Mouse (Mus musculus) brain, embryonic 14.5 days (tissue): ENCODE data around the gene Pdpn. TPM values are rescaled to one million over a fixed set of nuclear protein-coding genes. Genes with fewer than 3 reads are reported as not detected.
A peak's percentile ranks its signal among the peaks of the same experiment; 100 is the strongest.

Experiments used
- DNase-seq: peaks from one replicate; pipeline ENCODE4 v3.0.0-alpha.2; 2011; ENCODE audit warnings: low read depth
- CTCF ChIP-seq: fragments of 200-500 bp; IDR thresholded peaks from 2 replicates; pipeline ENCODE4 v1.5.1; 2012; ENCODE audit warnings: inconsistent platforms, mild to moderate bottlenecking, moderate library complexity, borderline replicate concordance; ENCODE audit not compliant: insufficient read depth, insufficient read length; ENCODE audit errors: extremely low read depth
- POLR2A ChIP-seq: fragments of 200-500 bp; IDR thresholded peaks from 2 replicates; pipeline ENCODE4 v1.6.1; 2012; ENCODE audit warnings: mild to moderate bottlenecking, inconsistent platforms, borderline replicate concordance; ENCODE audit not compliant: poor library complexity, insufficient read depth, insufficient read length, severe bottlenecking; ENCODE audit errors: extremely low read depth
- polyA plus RNA-seq: library from polyadenylated mRNA; depleted of rRNA; stranded (reverse); fragments of >200 nt; gene quantifications from 2 replicates; pipeline ENCODE4 v1.2.3, GENCODE M21; 2012

The Pdpn gene
- polyA plus RNA-seq, 1 experiment: 33.6 TPM

DNA sequence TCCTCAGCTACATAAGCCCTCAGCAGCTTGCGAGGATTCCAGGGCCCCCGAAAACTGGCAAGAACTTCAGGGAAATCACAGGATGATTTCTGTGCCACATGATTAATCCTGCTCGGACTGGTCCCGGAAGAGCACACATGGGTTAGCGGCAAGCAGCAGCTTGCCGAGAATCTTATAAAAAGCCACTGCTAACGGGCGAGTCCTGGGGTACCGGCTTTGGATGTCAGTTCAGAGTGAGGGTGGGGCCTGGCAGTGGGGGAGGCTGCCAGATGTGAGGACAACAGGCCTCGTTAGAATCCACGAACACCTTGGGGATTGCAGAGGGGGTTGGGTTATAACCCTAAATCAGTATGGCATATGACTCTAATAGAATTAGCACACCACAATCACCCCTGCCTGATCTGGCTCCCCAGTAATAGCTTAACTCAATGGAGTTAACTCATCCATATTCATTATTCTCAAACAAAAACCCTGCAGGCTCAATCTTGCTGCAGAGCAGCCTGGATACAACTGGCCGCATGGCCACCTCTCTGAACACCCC, 2.3 kb downstream of the Pdpn start:
- no peak for TF ChIP-seq POLR2A
- TF ChIP-seq CTCF: no peak
- peak; percentile 85 for DNase-seq

GRCm38 (mm10) chr4:143296153-143296552, 3.2 kb downstream of the Pdpn start:
- DNase-seq: no peak

GRCm38 (mm10) chr4:143294324-143294723, 5.0 kb downstream of the Pdpn start:
- no peak for TF ChIP-seq POLR2A
- TF ChIP-seq CTCF: no peak
- no peak for DNase-seq

More at GRCm38 (mm10) chr4:143296153-143296552, 3.2 kb downstream of the Pdpn start:
- TF ChIP-seq POLR2A (no peak), CTCF (no peak)

DNA sequence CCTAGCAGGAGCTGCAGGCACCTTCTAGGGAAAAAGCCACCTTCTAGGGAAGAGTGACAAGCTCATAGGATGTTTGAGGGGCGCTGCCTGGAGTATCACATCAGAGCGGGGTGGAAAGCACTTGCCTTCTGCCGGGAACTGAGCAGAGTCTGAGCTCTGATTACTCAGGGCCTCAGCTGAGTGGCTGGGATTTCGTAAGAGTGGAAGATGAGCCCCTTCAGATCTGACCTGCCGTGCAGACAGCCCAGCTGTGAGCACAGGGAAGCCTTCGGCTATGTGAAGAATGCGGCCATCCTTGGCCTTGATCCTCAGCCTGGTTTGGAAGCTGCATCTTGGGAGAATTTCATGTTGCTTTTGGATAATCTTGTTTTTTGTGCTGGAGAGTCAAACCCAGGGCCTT, 10.5 kb downstream of the Pdpn start:
- no peak for DNase-seq
- TF ChIP-seq CTCF (no peak), POLR2A (no peak)

DNA sequence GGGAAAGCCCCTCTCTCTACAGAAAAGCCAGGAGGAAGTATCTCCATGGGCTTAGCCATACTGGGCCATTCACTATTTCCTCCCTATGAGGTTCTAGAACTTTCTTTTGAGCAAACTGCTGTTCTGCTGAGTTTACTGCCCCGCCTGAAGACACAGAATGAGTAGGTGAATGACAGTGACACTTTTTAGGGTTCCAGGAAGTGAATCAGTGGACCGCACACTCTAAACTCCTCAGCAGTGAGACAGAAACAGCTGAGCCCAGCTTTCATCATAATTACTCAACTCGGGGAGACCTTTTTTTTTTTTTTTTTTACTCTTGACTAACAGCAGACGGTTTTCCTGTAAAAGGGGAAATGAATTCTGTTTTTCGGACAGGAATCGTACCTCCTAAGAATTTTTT, 10.9 kb downstream of the Pdpn start:
- TF ChIP-seq CTCF (no peak), POLR2A (no peak)
- DNase-seq: no peak

DNA sequence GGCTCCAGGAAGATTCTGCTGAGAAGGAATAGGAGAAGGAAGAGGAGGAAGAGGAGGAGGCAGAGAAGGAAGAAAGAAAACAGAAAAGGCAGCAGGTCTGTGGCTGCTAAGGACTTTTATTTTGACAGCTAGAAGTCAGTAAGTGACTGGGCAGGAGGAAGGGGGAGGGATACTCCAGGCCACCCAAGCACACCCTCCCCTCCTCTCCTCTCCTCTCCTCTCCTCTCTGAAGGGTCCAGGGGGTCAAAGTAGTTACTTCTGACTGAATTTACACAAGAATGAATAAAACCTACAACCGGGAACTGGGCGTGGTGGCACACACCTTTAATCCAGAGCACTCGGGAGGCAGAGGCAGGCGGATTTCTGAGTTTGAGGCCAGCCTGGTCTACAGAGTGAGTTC, 12.3 kb downstream of the Pdpn start:
- TF ChIP-seq POLR2A (no peak), CTCF (no peak)
- DNase-seq: no peak

DNA sequence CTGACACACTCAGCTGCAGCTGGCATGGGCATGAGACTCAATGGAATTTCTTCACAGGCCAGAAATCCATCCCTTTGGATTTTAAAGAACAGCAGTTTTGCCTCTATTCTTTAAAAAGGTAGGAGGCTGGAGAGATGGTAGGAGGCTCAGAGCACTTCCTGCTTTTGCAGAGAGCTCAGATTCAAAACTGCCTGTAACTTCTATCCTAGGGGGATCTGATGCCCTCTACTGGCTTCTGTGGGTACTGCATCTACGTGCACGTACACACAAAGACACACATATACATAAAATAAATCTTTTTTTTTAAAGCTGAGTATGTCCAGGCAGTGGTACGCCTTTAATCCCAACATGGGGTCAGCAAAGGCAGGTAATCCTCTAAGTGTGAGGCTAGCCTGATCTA, 19.2 kb downstream of the Pdpn start:
- peak; percentile 70 for DNase-seq
- peak; percentile 57; the same call in 1 of the 2 replicates for TF ChIP-seq CTCF
- TF ChIP-seq POLR2A: no peak

DNA sequence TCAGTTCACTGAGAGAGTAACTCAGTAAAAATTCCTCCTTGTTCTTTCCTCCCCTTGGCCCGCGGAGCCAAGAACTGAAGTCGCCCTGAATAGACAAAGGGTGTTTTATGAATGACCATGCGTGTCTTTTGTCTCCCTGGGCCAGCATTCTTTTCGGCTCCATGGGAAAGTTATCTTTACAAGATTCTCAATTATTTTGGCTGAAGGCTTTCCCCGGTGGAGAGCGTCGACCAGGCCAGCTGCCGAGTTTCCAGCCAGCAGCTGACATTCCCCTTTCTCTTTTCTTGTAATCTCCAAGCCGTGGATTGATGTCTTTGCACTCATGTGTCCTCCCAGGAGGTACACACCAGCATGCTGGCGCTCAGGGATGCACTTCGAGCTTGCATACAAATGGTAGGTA, 19.7 kb downstream of the Pdpn start:
- no peak for TF ChIP-seq CTCF
- no peak for TF ChIP-seq POLR2A
- DNase-seq: peak; percentile 92

DNA sequence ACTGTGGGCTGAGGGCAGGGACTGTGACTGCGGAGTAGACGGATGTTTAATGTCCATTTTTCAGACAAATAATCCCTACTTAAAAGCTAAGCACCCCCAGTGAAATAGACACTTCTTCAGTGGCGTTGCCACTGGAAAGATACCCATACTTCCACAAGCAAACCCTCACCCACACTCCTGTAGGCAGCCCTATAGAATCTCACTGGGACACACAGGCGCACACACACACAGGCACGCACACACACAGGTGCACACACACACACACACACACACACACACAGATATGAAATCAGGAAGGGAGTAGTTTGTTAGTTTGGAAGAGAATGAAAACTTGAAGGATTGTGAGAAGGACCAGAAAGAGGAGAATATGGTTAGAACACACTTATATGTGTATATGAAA, 20.3 kb downstream of the Pdpn start:
- DNase-seq: no peak
- TF ChIP-seq POLR2A: no peak
- no peak for TF ChIP-seq CTCF

DNA sequence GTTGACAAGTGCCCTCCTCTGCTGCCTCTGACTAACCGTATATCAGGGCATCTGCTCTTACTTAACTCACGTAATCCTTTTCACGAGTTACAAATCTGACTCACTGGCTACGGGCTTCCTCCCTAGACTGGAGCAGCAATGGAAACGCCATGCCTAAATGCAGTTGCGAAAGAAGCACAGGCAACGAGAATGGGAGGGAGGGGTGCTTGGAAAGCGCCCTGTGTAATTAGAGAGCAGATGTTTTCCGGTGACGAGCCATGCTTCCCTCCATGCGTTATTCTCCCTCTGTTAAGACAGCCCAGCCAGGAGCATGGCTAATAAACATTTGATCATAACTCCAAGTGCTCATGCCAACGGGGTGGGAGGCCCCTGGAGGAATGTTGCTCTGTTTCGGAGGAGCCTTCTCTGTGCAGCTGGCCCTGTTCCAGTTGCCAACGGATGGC, 20.9 kb downstream of the Pdpn start:
- no peak for TF ChIP-seq POLR2A
- no peak for TF ChIP-seq CTCF
- peak; percentile 89 for DNase-seq

DNA sequence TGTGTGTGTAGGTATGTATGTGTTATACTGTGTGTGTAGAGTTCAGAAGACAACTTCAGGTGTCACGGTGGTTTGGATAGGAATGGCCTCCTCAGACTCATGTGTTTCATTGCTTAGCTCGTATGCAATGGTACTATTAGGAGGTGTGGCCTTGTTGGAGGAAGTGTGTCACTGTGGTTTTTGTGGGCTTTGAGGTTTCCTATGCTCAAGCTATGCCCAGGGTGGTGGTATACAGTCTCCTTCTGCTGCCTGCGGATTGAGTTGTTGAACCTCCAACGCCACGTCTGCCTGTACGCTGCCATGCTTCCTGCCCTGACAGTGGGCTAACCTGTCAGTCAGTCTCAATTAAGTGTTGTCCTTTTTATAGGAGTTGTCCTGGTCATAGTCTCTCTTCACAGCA, 22.0 kb downstream of the Pdpn start:
- TF ChIP-seq CTCF (no peak), POLR2A (no peak)
- no peak for DNase-seq

- no peak for DNase-seq
- TF ChIP-seq CTCF (no peak), POLR2A (no peak)
Measured at GRCm38 (mm10) chr4:143271571-143271970, 27.8 kb downstream of the Pdpn start.
